Mouse (Mus musculus) megakaryocyte, embryonic 14.5 days (primary cell): ENCODE results near the gene Anpep.

Experiments used
- FLI1 ChIP-seq: IDR thresholded peaks from 2 replicates; pipeline ENCODE4 v1.6.1; 2012; ENCODE audit warnings: low read length, inconsistent platforms, mixed read lengths
- GATA1 ChIP-seq: IDR thresholded peaks from 3 replicates; pipeline ENCODE4 v1.6.1; 2012; ENCODE audit warnings: mixed read lengths, low read length, inconsistent platforms, borderline replicate concordance

DNA sequence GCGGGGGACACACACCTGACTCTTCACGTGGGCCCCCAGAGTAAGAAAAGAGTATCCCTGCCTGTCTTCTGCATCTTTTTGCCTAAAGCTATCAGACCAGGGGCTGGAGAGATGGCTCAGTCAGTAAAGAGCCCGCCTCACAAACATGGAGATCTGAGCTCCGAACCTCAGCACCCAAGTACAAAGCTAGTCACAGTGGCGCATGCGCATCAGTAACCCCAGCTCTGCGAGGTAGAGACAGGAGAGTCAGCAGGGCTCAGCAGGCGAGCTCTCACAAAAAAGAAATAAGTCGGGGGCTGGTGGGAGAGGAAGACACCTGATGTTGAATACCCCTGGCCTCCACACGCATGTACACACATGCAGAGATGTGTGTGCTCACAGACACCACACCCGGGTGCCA lies 40.9 kb downstream of the Anpep start:
- no peak for TF ChIP-seq GATA1
- TF ChIP-seq FLI1: no peak
